Comparison of ENCODE assay signal across 7 mouse cellular contexts in the genomic region with DNA sequence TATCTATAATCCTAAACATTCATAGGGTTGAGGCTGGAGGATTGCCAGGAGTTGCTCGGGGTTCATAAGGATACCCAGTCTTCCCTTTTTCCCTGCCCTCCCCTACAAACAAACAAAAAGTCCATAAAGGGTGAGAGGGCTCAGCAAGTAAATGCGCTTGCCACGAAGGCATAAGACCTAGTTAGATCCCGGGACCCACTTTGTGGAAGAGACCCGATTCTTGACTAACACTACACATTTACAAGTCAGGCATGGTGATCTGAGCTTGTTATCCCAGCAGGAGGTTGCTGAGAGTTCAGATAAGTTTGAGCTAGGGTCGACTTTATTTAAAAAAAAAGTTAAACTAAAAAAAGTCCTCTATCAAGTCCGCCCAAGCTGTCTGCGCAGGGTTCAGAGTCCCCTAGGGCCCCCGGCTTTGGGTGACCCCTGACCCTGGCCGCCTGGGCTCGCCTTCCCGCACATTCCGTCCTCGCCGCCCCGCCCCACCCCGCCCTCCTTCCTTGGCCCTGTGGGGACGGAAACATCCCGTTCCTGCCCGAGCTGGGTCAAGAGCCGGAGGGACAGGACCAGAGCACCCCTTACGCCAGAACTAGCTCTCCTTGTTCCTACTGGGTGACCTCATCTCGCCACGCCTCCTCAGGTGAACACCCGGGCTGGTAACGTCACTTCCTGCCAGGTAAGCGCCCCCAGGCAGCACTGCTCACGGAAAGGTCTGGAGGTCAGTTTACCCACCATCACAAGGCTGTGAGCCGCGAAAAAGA. TPM values are rescaled to one million over a fixed set of nuclear protein-coding genes. Genes with fewer than 3 reads are reported as not detected.
A peak's percentile ranks its signal among the peaks of the same experiment; 100 is the strongest.
DNase-seq lines count a peak whose midpoint lies in the region; ATAC-seq lines count a peak whose summit lies in the region.

No protein-coding gene starts in this region.

- peak overlapping the region; percentile 87 for H3K4me3 ChIP-seq in heart, embryonic 13.5 days

- H3K27me3 ChIP-seq in heart, embryonic 13.5 days (replicated peaks), result no peaks in the 10 kb centered on the region

- WGBS in heart, embryonic 13.5 days, result 3% methylated on average over 30 of the region's 30 CpGs

- DNase-seq in Muller cell, postnatal 12 days (ENCODE audit: inconsistent ontology term), result peak; percentile 79
- peak; percentile 84 for DNase-seq in embryo, embryonic 9.5 days (ENCODE audit: extremely low spot score)
- peak; percentile 92 for DNase-seq in kidney, postnatal 10 days
- DNase-seq in spleen, postnatal 4 days (ENCODE audit: low spot score in 2 of 2), result peak; percentile 50 to 76
- no peak for DNase-seq in cerebellum, adult 18-20 months

- H3K36me3 ChIP-seq in heart, embryonic 13.5 days, result peaks cover 14% of the 10 kb centered on the region

- H3K9me3 ChIP-seq in heart, embryonic 13.5 days, result no peaks in the 10 kb centered on the region

- peaks cover 60% of the 10 kb centered on the region for H3K4me1 ChIP-seq in heart, embryonic 13.5 days

- H3K27ac ChIP-seq in heart, embryonic 13.5 days (replicated peaks), result peak overlapping the region; percentile 100

- no peak for ATAC-seq in heart, embryonic 13.5 days (ENCODE audit: extremely low read depth, insufficient number of reproducible peaks, low FRiP score, low TSS enrichment)
- ATAC-seq in megakaryocyte, adult 5-6 weeks (ENCODE audit: poor library complexity, severe bottlenecking), result peak; percentile 1

- peak overlapping the region; percentile 88 for H3K4me2 ChIP-seq in heart, embryonic 13.5 days

- peak overlapping the region; percentile 98 for H3K9ac ChIP-seq in heart, embryonic 13.5 days

RNA-seq across cellular contexts. Expression of gene Plekhg2, which starts 3.8 kb away (rescaled TPM):
- 43.5 and 49.3 TPM in 2 replicates for polyA plus RNA-seq in heart, embryonic 13.5 days (2015; fragmentation: Nextera tagmentation; extraction: Ambion mirVana)
- 11.5 and 15.2 TPM in 2 replicates for total RNA-seq in megakaryocyte, adult 5-6 weeks (2015)
- 6.1 and 6.3 TPM in 2 replicates for total RNA-seq in megakaryocyte, adult 5-6 weeks (2017)

RNA-seq across cellular contexts. Expression of gene Zfp36, which starts 3.9 kb away (rescaled TPM):
- polyA plus RNA-seq in heart, embryonic 13.5 days (2015; fragmentation: Nextera tagmentation; extraction: Ambion mirVana), result 11.9 and 13.6 TPM in 2 replicates
- total RNA-seq in megakaryocyte, adult 5-6 weeks (2015), result 350 and 368 TPM in 2 replicates
- total RNA-seq in megakaryocyte, adult 5-6 weeks (2017), result 118 and 143 TPM in 2 replicates

RNA-seq across cellular contexts. Expression of gene Med29, which starts 16.3 kb away (rescaled TPM):
- polyA plus RNA-seq in heart, embryonic 13.5 days (2015; fragmentation: Nextera tagmentation; extraction: Ambion mirVana), result 49.9 and 54.2 TPM in 2 replicates
- total RNA-seq in megakaryocyte, adult 5-6 weeks (2015), result 14.7 and 15.4 TPM in 2 replicates
- total RNA-seq in megakaryocyte, adult 5-6 weeks (2017), result 9.0 and 9.4 TPM in 2 replicates

RNA-seq across cellular contexts. Expression of gene Paf1, which starts 16.6 kb away (rescaled TPM):
- polyA plus RNA-seq in heart, embryonic 13.5 days (2015; fragmentation: Nextera tagmentation; extraction: Ambion mirVana), result 73.4 and 75.1 TPM in 2 replicates
- 42.1 and 46.8 TPM in 2 replicates for total RNA-seq in megakaryocyte, adult 5-6 weeks (2015)
- 129 and 153 TPM in 2 replicates for total RNA-seq in megakaryocyte, adult 5-6 weeks (2017)

RNA-seq across cellular contexts. Expression of gene Rps16, which starts 25.7 kb away (rescaled TPM):
- 599 and 651 TPM in 2 replicates for polyA plus RNA-seq in heart, embryonic 13.5 days (2015; fragmentation: Nextera tagmentation; extraction: Ambion mirVana)
- total RNA-seq in megakaryocyte, adult 5-6 weeks (2015), result 2,258 and 2,353 TPM in 2 replicates
- total RNA-seq in megakaryocyte, adult 5-6 weeks (2017), result 250 and 448 TPM in 2 replicates

Comparison
In these comparisons a context has a peak if more than half of its experiments do, and no peak if none do; other contexts are left out.
1. DNase-seq: peak in Muller cell, postnatal 12 days (single experiment), embryo, embryonic 9.5 days (single experiment), kidney, postnatal 10 days (single experiment) and spleen, postnatal 4 days (2 of 2); none in cerebellum, adult 18-20 months (0 of 2).